Mouse (Mus musculus): ENCODE results near the gene Fgfr2.

DNA sequence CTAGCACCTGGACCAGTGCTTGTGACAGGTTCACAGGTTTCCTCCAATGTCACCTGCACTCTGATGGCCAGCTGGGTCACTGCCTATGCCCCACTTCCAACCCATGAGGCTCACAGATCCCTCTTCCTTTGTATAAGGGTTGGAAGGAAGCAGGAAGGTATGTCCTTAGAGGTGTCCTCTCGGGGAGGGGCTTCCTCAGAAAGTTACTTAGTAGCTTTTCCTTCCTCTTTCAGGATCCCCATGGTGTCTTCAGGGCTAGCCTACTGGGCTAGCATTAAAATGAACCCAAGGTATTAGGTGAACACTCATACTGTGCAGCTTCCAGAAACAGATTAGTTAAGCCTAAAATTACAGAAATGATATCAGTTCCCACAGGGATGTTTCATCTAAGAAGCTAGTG lies 790.1 kb downstream of the Fgfr2 start:
- no peak for TF ChIP-seq CTCF (IDR thresholded peaks at IDR 0.05; ENCODE audit: extremely low read depth, insufficient read length, insufficient replicate concordance, low read depth, low read length)
- TF ChIP-seq POLR2A (IDR thresholded peaks at IDR 0.05; ENCODE audit: low read depth, low read length): no peak

All from small intestine, adult 2 months (tissue).